Mouse (Mus musculus) cerebellum, postnatal 36 days (tissue): ENCODE results near the gene Pold1.
A peak's percentile ranks its signal among the peaks of the same experiment; 100 is the strongest.

ENCODE experiments used
- DNase-seq, 2 experiments: peaks; one replicate each; pipeline ENCODE4 v3.0.0; 2021 to 2022; ENCODE audit warnings: mixed read lengths in 2 of 2

Gene Pold1

GRCm38 (mm10) chr7:44543071-44543470 is 5.6 kb downstream of the Pold1 start:
- no peak for DNase-seq

- no peak for DNase-seq
Measured at GRCm38 (mm10) chr7:44542555-44542954, 6.1 kb downstream of the Pold1 start.

- DNase-seq: no peak
Measured at GRCm38 (mm10) chr7:44538756-44539624, 9.7 kb downstream of the Pold1 start.

- peak; percentile 73 to 78 for DNase-seq
Measured at GRCm38 (mm10) chr7:44537496-44537895, 11.2 kb downstream of the Pold1 start.

GRCm38 (mm10) chr7:44537009-44537408 is 11.6 kb downstream of the Pold1 start:
- no peak for DNase-seq

GRCm38 (mm10) chr7:44536590-44536968 is 12.1 kb downstream of the Pold1 start:
- peak; percentile 79 to 88 for DNase-seq

- no peak for DNase-seq
Measured at GRCm38 (mm10) chr7:44535657-44536589, 12.7 kb downstream of the Pold1 start.

- DNase-seq: no peak
Measured at GRCm38 (mm10) chr7:44534656-44535441, 13.8 kb downstream of the Pold1 start.

- DNase-seq: no peak
Measured at GRCm38 (mm10) chr7:44534242-44534641, 14.4 kb downstream of the Pold1 start.

GRCm38 (mm10) chr7:44533746-44534045 is 15.0 kb downstream of the Pold1 start:
- DNase-seq: no peak

GRCm38 (mm10) chr7:44532918-44533745 is 15.5 kb downstream of the Pold1 start:
- DNase-seq: no peak

GRCm38 (mm10) chr7:44531946-44532732 is 16.5 kb downstream of the Pold1 start, which contains the start of gene Spib:
Gene Spib (minus strand): TSS chr7:44532071.
- DNase-seq: no peak

GRCm38 (mm10) chr7:44531207-44531606 is 17.4 kb downstream of the Pold1 start:
- no peak for DNase-seq

- no peak for DNase-seq
Measured at GRCm38 (mm10) chr7:44530507-44530906, 18.1 kb downstream of the Pold1 start.

- DNase-seq: no peak
Measured at GRCm38 (mm10) chr7:44529518-44529917, 19.1 kb downstream of the Pold1 start.

- peak; percentile 77 to 81 for DNase-seq
Measured at GRCm38 (mm10) chr7:44527483-44528398, 20.9 kb downstream of the Pold1 start.

GRCm38 (mm10) chr7:44526414-44527154 is 22.1 kb downstream of the Pold1 start:
- DNase-seq: no peak

GRCm38 (mm10) chr7:44525126-44525832 is 23.4 kb downstream of the Pold1 start:
- peak; percentile 66 to 77 for DNase-seq

GRCm38 (mm10) chr7:44524502-44524901 is 24.1 kb downstream of the Pold1 start, which contains the start of gene Mybpc2:
Gene Mybpc2 (minus strand): TSS chr7:44524656.
- DNase-seq: no peak
